Mouse (Mus musculus): ENCODE measurements around the gene Pank4.

Pank4 gene

GRCm38 (mm10) chr4:155012788-155013187 is 48.9 kb downstream of the Pank4 start:
- DNase-seq (ENCODE audit: low read depth, low spot score) = peak; percentile 69

- DNase-seq (ENCODE audit: low read depth, low spot score) = no peak
Measured at GRCm38 (mm10) chr4:155014244-155014643, 50.3 kb downstream of the Pank4 start.

- no peak for DNase-seq (ENCODE audit: low read depth, low spot score)
Measured at GRCm38 (mm10) chr4:155014791-155015190, 50.9 kb downstream of the Pank4 start.

- DNase-seq (ENCODE audit: low read depth, low spot score) = no peak
Measured at GRCm38 (mm10) chr4:155015550-155015949, 51.6 kb downstream of the Pank4 start.

DNA sequence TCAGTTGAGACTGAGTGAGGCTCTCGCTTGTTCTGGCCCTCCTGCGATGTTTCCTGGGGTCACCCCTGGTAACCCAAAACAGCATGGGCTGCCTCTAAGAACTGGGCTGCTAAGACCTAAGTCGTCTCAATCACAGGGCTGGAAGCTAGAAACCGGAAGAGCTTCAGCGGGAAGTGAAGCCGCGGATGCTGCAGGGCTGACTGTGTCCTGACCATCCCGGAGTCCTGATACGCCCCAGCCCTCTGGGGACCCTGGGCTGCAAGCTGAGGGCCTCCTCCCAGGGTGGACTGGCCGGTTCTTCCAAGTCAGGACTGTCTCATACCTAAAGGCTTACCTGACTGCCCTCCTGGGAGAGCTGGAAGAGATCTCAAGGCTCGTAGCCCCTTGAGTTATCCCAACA is 52.9 kb downstream of the Pank4 start:
- DNase-seq (ENCODE audit: low read depth, low spot score) = no peak

DNA sequence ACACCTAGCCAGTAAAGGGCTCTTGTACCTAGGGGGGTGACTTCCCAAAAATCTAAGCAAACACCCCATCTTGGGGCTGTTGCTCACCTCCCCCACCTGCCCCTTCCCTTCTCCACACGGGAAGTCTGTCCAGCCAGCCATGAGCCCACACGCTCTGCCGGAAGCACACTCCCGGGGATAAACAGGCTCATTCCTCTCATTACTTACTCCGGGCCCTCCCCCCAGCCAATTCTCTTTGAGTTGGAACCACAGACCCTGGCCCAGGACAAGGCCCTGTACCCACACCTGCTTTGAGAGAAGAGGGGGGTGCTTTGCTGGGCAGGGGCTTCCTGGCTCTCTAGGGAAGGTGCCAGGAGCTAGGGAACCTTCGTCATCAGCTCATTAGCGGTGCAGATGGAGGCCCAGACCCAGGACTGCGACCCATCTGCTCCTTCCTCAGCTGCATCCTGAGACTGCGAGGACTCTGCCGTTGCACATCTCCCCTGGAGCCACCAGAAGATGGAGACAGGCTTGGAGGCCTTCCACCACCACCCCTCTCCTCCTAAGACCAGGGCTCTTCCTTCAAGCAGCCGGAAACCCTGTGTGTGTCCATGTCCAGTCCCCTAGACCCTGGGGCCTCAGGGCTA is 53.4 kb downstream of the Pank4 start:
- DNase-seq (ENCODE audit: low read depth, low spot score) = no peak

GRCm38 (mm10) chr4:155018066-155018465 is 54.1 kb downstream of the Pank4 start:
- DNase-seq (ENCODE audit: low read depth, low spot score) = no peak

DNA sequence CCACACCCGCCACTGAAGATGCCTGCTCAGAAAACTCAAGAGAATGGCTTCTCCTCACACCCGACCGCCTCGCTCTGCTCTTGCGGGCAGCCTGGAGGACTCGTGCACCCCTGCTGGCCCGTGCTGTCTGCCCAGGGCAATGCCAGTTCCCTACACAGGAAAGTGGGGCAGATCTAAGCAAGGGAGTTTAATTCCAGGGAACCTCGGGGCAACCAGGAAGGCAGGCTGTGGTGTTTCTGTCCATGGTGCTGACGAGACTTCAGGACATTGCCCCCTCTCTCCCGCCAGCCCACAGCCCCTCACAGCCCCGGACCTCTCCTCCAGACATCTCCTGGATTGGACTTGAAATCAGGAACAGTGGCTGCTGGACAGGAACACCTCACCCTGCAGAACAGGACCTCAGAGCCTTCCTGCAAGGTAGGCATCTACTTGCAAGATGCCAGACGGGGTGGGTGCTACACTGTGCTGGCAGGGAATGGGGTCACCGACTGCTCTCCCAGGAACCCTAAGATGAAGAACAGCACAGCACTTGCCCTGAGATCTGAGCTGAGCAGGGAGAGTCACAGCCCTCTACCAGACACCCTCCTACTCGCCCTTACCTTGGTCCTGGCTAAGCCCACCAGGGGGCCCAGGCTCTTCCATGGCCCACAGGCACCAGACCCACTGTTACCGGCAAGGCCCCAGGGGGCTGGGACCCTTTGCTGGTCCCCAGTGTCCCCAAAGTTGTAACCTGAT is 54.8 kb downstream of the Pank4 start:
- peak; percentile 44 for DNase-seq (ENCODE audit: low read depth, low spot score)

GRCm38 (mm10) chr4:155019336-155019847 is 55.5 kb downstream of the Pank4 start:
- DNase-seq (ENCODE audit: low read depth, low spot score) = no peak

- DNase-seq (ENCODE audit: low read depth, low spot score) = no peak
Measured at GRCm38 (mm10) chr4:155020141-155020540, 56.2 kb downstream of the Pank4 start.

GRCm38 (mm10) chr4:155020813-155021212 is 56.9 kb downstream of the Pank4 start:
- DNase-seq (ENCODE audit: low read depth, low spot score) = no peak

DNA sequence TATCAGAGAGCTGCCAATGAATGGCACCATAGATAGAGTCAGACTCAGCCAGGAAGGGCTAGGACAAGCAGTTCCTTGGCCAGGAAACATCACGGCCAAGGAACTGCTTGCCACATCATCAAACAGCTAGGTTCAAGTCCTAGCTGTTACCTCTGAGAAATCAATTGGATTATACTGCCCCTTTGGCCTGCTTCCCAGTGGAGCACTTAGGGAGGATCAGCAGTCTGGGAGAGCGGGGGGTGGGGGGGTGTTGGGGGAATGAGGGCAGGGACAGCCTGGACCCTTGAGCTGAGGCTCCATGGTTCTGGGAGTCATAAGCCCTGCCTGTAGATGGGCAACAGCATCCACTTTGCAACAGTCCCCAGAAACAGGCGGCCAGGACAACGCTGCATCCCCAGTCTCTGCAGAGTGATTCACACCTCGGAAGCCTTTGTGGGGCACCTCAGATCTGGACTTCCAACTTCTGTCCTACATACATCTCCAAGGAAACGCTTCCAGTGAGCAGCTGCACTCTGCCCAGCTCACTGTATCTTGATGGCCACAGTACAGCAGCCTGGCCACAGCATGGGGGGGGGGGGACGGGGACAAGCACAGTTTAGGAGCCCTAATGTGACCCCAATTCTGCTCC is 58.4 kb downstream of the Pank4 start:
- DNase-seq (ENCODE audit: low read depth, low spot score) = no peak

GRCm38 (mm10) chr4:155024170-155025010 is 60.5 kb downstream of the Pank4 start:
- DNase-seq (ENCODE audit: low read depth, low spot score) = no peak

All from 3T3-L1 (cell line).